Mouse (Mus musculus) spleen, adult 10 weeks (tissue): ENCODE results near the gene Otud7b. TPM values are rescaled to one million over a fixed set of nuclear protein-coding genes. Genes with fewer than 3 reads are reported as not detected.

Source experiments
- polyA plus RNA-seq: library from polyadenylated mRNA; stranded (reverse); fragments of 350-450 nt; fragmentation: Illumina TruSeq; extraction: RNeasy Lipid Tissue Mini Kit (QIAGEN cat#74804); gene quantifications from one replicate; pipeline ENCODE4 v1.2.3, GENCODE M21; 2015; ENCODE audit warnings: low replicate concordance; ENCODE audit not compliant: insufficient read depth

The Otud7b gene
- 20.5 TPM for polyA plus RNA-seq

DNA sequence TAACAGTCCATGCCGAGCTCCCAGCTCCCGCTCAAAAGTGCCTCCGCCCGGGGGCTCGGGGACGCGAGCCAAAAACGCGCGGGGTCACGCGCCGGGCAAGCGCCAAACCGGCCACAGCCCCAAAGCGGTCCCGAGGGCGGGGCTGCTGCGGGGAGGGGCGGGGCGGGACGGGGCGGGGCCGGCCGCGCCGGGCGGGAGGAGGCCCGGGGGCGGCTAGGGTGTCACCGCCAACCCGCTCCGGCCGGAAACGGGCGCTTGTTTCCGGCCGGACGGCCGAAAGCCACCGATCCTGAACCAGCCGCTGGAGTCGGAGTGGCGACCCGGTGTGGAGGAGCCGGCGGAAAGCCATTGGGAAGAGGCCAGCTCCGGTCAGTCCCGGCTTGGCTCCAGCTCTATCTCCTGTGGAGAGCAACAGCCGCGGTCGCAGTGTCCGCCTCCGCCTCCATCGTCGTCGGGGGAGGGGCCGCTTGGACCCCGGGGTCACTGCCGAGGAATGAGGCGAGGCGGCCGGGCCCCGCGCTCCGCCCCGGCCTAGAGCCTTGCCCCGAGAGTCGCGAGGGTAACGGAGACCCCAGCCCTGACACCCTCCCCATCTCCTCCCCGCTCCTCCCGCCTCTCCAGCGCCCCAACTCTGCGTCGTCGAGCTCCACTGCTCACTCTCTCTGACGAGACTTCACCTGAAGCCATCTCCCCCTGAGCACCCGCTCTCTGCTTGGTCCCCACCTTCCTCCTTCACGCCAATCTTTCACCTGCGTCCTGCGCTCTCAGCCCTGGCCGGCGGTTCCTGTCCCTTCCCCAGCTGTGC, at the start of gene Otud7b:
Gene Otud7b (plus strand): TSS at position 267 of the 805 bp plus-strand sequence.

DNA sequence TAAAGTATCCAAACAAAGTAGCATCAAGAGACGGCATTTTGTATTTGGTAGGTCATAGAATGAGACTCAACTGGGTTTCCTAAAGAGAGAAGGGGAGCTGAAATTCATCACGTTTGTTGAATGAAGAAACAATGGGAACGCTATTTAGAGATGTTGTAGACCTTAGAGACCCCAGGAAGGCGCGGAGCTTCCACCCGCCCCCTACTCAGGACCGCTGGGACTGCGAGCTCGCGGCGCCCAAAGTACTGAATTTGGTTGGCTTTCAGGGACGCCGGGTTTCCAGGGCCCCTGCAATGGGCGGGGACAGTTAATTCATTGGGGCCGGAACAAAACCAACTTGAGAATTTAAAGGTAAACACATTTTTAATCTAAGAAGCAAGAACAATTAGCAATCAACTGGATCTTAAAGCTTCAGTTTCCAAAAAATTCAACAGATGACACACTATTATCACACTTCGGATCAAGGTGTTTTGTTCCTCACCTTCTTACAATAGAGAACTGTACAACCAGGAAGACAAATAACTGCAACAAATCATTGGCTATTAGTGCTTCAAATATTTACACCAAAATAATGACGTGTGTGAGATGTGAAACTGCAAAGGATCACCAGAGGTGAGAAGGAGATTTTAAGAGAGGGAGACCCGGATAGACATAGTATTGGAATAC, 46.0 kb upstream of the Otud7b start, which contains the start of gene Vps45:
Gene Vps45 (minus strand): TSS at position 236 of the 666 bp plus-strand sequence.

DNA sequence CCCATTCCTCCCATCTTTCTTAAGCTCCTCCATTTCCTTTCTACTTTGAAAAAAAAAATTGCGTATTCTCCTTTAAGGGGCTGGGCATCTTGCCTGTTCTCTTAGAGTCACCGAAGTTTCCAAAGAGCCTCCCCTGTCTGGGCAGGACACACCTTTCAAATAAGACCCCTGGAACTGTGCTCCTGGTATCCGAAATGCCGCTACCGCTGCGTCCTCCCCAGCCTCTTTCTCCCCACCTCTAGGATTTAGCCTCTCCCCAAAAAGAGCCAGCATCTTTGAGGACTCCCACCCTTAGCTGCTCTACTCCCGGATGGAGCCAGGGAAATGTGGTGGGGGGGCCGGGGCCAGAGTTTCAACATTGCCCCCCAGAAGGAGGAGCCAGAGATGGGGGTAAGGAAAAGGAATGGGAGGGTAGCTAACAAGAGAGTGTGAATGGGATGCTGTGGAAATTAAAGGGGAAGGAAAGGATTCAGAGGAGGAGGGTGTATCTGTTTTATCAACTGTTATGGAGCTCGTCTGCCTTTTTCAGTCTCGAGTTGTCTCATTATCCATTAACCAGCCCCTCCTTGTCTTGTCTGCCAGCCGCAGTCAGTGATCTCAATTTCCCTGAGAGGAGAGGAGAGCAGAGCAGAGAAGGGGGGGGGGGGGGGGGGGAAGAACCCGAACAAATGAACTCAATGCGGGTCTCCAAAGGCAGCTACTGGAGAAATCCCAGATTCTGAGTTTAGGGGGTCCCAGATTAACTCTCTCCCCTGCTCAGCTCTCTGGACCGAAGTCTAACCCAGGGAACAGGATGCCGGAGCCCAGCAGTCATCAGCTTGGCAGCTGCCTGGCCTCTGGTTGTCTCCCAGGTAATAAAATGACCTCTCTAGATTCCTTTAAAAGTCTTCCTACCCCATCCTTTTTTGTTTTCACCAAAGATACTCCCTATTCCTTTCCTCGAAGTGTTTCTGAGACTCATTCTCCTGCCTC, 57.8 kb downstream of the Otud7b start, which contains the start of gene Mtmr11:
Gene Mtmr11 (plus strand): TSS at position 136 of the 972 bp plus-strand sequence.

DNA sequence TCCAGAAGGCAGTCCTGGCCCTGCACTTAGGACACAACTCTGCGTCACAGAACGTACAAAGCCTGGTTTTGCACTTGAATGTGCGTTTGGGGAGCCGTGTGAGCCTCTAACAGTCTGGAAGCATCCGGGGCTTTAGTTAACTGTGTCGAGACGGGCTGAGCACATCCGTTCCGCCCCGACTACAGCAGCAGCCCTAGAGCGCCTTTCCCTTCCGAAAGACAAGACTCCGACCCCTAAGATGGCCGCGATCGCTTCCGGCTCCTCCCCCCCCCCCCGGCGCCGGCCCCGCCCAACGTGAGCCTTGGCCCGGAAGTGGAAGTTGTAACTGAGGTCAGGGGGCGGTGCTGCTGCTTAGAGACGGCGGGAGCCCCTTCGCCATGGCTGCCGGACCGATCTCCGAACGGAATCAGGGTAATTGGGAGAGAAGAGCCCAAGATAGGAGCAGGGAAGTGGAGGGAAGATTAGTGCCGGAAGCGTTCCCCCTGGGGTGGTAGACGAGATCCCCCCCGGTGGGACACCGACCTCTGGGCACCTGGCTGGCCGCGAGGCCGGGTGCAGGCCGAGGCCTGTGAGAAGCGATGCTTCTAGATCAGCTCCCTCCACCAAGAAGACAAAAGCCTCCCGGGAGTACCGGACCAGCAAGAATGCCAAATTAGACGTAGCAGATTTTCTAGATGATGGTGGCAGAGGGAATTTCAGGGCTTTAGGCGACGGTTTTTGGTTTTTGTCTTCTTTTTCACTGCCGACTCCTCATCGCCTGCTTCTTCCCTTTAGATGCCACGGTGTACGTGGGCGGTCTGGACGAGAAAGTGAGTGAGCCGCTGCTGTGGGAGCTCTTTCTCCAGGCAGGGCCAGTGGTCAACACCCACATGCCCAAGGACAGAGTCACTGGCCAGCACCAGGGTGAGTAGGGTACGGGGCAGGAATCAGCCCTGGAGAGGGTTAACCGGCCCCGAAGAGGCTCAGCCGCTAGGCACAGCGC, 68.2 kb downstream of the Otud7b start, which contains the start of gene Sf3b4:
Gene Sf3b4 (plus strand): TSS at position 136 of the 982 bp plus-strand sequence.

DNA sequence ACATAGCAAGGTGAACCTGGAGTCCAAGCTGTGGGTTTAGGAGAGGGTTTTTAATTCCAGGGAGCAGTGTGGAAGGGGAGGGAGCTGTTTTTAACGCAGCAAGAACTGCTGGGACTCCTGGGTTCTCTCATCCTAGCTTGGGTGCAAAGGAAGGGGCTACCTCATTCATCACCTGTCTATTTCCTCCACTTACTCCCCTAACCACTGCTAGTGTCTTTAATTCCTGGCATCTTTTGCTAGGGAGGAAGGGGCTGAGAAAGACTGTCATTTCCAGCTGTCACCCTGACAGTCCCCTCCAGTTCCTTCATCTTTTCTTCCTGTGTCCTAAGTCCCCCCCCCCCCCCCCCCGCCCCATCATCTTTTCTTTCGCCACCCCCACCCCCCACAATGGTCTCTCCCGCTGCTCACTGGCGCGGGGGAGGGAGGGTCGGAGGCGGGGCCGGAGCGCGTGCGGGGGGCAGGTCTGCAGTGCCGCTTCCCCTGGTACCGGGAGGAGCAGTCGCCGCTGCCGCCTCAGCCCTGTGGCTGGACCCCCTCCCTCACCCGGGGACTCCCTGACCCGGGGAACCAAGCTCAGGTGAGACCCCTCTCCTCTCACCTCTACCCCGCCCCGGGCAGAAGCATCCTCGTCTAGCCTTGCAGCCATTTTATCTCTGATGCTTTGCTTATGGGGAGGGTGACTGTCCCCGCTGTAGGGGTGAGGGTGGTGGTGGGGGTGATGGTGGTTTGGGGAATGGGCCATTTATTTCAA, 76.6 kb downstream of the Otud7b start, which contains the start of gene Sv2a:
Gene Sv2a (plus strand): TSS at position 425 of the 751 bp plus-strand sequence.

Other genes starting within 250 kb of the Otud7b start
- 62.6 TPM for gene Prpf3, start 248.6 kb upstream of the Otud7b start, polyA plus RNA-seq
- 111 TPM for gene Mrps21, start 233.0 kb upstream of the Otud7b start, polyA plus RNA-seq
- gene Ciart, start 222.3 kb upstream of the Otud7b start, polyA plus RNA-seq, result 3.2 TPM
- 124 TPM for gene BC028528, start 212.5 kb upstream of the Otud7b start, polyA plus RNA-seq
- gene Aph1a, start 210.6 kb upstream of the Otud7b start, polyA plus RNA-seq, result 51.8 TPM
- gene Car14, start 199.8 kb upstream of the Otud7b start, polyA plus RNA-seq, result not detected
- gene Anp32e, start 175.3 kb upstream of the Otud7b start, polyA plus RNA-seq, result 154 TPM
- gene Plekho1, start 108.5 kb upstream of the Otud7b start, polyA plus RNA-seq, result 109 TPM
- 36.0 TPM for gene Vps45, start 46.1 kb upstream of the Otud7b start, polyA plus RNA-seq
- gene Mtmr11, start 57.5 kb downstream of the Otud7b start, polyA plus RNA-seq, result 3.9 TPM
- 29.1 TPM for gene Sf3b4, start 67.8 kb downstream of the Otud7b start, polyA plus RNA-seq
- 2.7 TPM for gene Sv2a, start 76.6 kb downstream of the Otud7b start, polyA plus RNA-seq
- gene Bola1, start 115.2 kb downstream of the Otud7b start, polyA plus RNA-seq, result 1.8 TPM
- gene Hist2h2ab, start 115.3 kb downstream of the Otud7b start, polyA plus RNA-seq, result not detected
- gene Hist2h2ac, start 116.4 kb downstream of the Otud7b start, polyA plus RNA-seq, result not detected
- gene Hist2h2be, start 116.6 kb downstream of the Otud7b start, polyA plus RNA-seq, result 21.3 TPM
- 0.76 TPM for gene Hist2h3c2, start 134.6 kb downstream of the Otud7b start, polyA plus RNA-seq
- not detected for gene Hist2h2aa2, start 135.7 kb downstream of the Otud7b start, polyA plus RNA-seq
- gene Hist2h2aa1, start 141.0 kb downstream of the Otud7b start, polyA plus RNA-seq, result not detected
- 3.5 TPM for gene Hist2h3c1, start 142.2 kb downstream of the Otud7b start, polyA plus RNA-seq
- gene Hist2h4, start 158.8 kb downstream of the Otud7b start, polyA plus RNA-seq, result 2.3 TPM
- gene Hist2h3b, start 164.1 kb downstream of the Otud7b start, polyA plus RNA-seq, result not detected
- not detected for gene Hist2h2bb, start 165.2 kb downstream of the Otud7b start, polyA plus RNA-seq
- 7.4 TPM for gene Fcgr1, start 189.4 kb downstream of the Otud7b start, polyA plus RNA-seq